Mouse (Mus musculus): ENCODE measurements around the gene Galnt7. TPM values are rescaled to one million over a fixed set of nuclear protein-coding genes. Genes with fewer than 3 reads are reported as not detected.

Gene Galnt7
- total and polyA plus RNA-seq, 2 experiments, result 0.61 to 2.0 TPM

GRCm38 (mm10) chr8:57628787-57629664 lies 23.8 kb downstream of the Galnt7 start:
- Histone ChIP-seq H3K27me3 (ENCODE audit: control insufficient read depth, insufficient read depth, low read length) (no peaks in the 10 kb centered on the region), H3K4me1 (ENCODE audit: control insufficient read depth, insufficient read depth, low read length) (no peaks in the 10 kb centered on the region), H3K9ac (ENCODE audit: low read depth, low read length) (no peak overlapping the region), H3K36me3 (ENCODE audit: control insufficient read depth, insufficient read depth, low read length) (no peaks in the 10 kb centered on the region), H3K79me2 (ENCODE audit: control insufficient read depth, insufficient read depth, low read length) (no peaks in the 10 kb centered on the region), H3K4me3 (ENCODE audit: insufficient read depth, low read depth, low read length) (no peak overlapping the region), H3K27ac (replicated peaks; ENCODE audit: insufficient read depth, low read depth, low read length) (no peak overlapping the region)
- WGBS, result 83% methylated on average over 6 of the region's 6 CpGs
- DNase-seq (ENCODE audit: extremely low read depth, low read depth, low spot score), result no peak
- TF ChIP-seq CTCF (IDR thresholded peaks at IDR 0.05; ENCODE audit: low read depth, low read length) (no peak), POLR2A (IDR thresholded peaks at IDR 0.05; ENCODE audit: extremely low read depth, insufficient read depth, low read length) (no peak)

GRCm38 (mm10) chr8:57627946-57628786 lies 24.7 kb downstream of the Galnt7 start:
- no peaks in the 10 kb centered on the region for H3K27me3 ChIP-seq (ENCODE audit: control insufficient read depth, insufficient read depth, low read length)
- H3K36me3 ChIP-seq (ENCODE audit: control insufficient read depth, insufficient read depth, low read length), result no peaks in the 10 kb centered on the region
- no peaks in the 10 kb centered on the region for H3K4me1 ChIP-seq (ENCODE audit: control insufficient read depth, insufficient read depth, low read length)
- no peak overlapping the region for H3K9ac ChIP-seq (ENCODE audit: low read depth, low read length)
- 79% methylated on average over 5 of the region's 5 CpGs for whole genome bisulfite sequencing
- no peak for DNase-seq (ENCODE audit: extremely low read depth, low read depth, low spot score)
- no peak for TF ChIP-seq CTCF (IDR thresholded peaks at IDR 0.05; ENCODE audit: low read depth, low read length)
- TF ChIP-seq POLR2A (IDR thresholded peaks at IDR 0.05; ENCODE audit: extremely low read depth, insufficient read depth, low read length), result no peak
- no peak overlapping the region for H3K4me3 ChIP-seq (ENCODE audit: insufficient read depth, low read depth, low read length)
- no peak overlapping the region for H3K27ac ChIP-seq (replicated peaks; ENCODE audit: insufficient read depth, low read depth, low read length)
- H3K79me2 ChIP-seq (ENCODE audit: control insufficient read depth, insufficient read depth, low read length), result no peaks in the 10 kb centered on the region

- Histone ChIP-seq H3K36me3 (ENCODE audit: control insufficient read depth, insufficient read depth, low read length) (no peaks in the 10 kb centered on the region), H3K27ac (replicated peaks; ENCODE audit: insufficient read depth, low read depth, low read length) (no peak overlapping the region), H3K79me2 (ENCODE audit: control insufficient read depth, insufficient read depth, low read length) (no peaks in the 10 kb centered on the region), H3K4me1 (ENCODE audit: control insufficient read depth, insufficient read depth, low read length) (no peaks in the 10 kb centered on the region), H3K27me3 (ENCODE audit: control insufficient read depth, insufficient read depth, low read length) (no peaks in the 10 kb centered on the region), H3K4me3 (ENCODE audit: insufficient read depth, low read depth, low read length) (no peak overlapping the region), H3K9ac (ENCODE audit: low read depth, low read length) (no peak overlapping the region)
- TF ChIP-seq POLR2A (IDR thresholded peaks at IDR 0.05; ENCODE audit: extremely low read depth, insufficient read depth, low read length), result no peak
- no peak for TF ChIP-seq CTCF (IDR thresholded peaks at IDR 0.05; ENCODE audit: low read depth, low read length)
- 88% methylated on average over 4 of the region's 4 CpGs for WGBS
- no peak for DNase-seq (ENCODE audit: extremely low read depth, low read depth, low spot score)
Observed at GRCm38 (mm10) chr8:57623955-57624354, 28.9 kb downstream of the Galnt7 start.

GRCm38 (mm10) chr8:57623051-57623450 lies 29.8 kb downstream of the Galnt7 start:
- TF ChIP-seq POLR2A (IDR thresholded peaks at IDR 0.05; ENCODE audit: extremely low read depth, insufficient read depth, low read length) (no peak), CTCF (IDR thresholded peaks at IDR 0.05; ENCODE audit: low read depth, low read length) (no peak)
- H3K79me2 ChIP-seq (ENCODE audit: control insufficient read depth, insufficient read depth, low read length), result no peaks in the 10 kb centered on the region
- H3K4me1 ChIP-seq (ENCODE audit: control insufficient read depth, insufficient read depth, low read length), result no peaks in the 10 kb centered on the region
- 97% methylated on average over 3 of the region's 3 CpGs for WGBS
- H3K9ac ChIP-seq (ENCODE audit: low read depth, low read length), result no peak overlapping the region
- H3K4me3 ChIP-seq (ENCODE audit: insufficient read depth, low read depth, low read length), result no peak overlapping the region
- DNase-seq (ENCODE audit: extremely low read depth, low read depth, low spot score), result no peak
- no peaks in the 10 kb centered on the region for H3K27me3 ChIP-seq (ENCODE audit: control insufficient read depth, insufficient read depth, low read length)
- no peak overlapping the region for H3K27ac ChIP-seq (replicated peaks; ENCODE audit: insufficient read depth, low read depth, low read length)
- H3K36me3 ChIP-seq (ENCODE audit: control insufficient read depth, insufficient read depth, low read length), result no peaks in the 10 kb centered on the region

GRCm38 (mm10) chr8:57616965-57617364 lies 35.9 kb downstream of the Galnt7 start:
- no peaks in the 10 kb centered on the region for H3K36me3 ChIP-seq (ENCODE audit: control insufficient read depth, insufficient read depth, low read length)
- TF ChIP-seq CTCF (IDR thresholded peaks at IDR 0.05; ENCODE audit: low read depth, low read length) (no peak), POLR2A (IDR thresholded peaks at IDR 0.05; ENCODE audit: extremely low read depth, insufficient read depth, low read length) (no peak)
- H3K27ac ChIP-seq (replicated peaks; ENCODE audit: insufficient read depth, low read depth, low read length), result no peak overlapping the region
- 86% methylated on average over 5 of the region's 5 CpGs for WGBS
- no peak for DNase-seq (ENCODE audit: extremely low read depth, low read depth, low spot score)
- no peaks in the 10 kb centered on the region for H3K27me3 ChIP-seq (ENCODE audit: control insufficient read depth, insufficient read depth, low read length)
- no peak overlapping the region for H3K9ac ChIP-seq (ENCODE audit: low read depth, low read length)
- H3K79me2 ChIP-seq (ENCODE audit: control insufficient read depth, insufficient read depth, low read length), result no peaks in the 10 kb centered on the region
- H3K4me1 ChIP-seq (ENCODE audit: control insufficient read depth, insufficient read depth, low read length), result no peaks in the 10 kb centered on the region
- no peak overlapping the region for H3K4me3 ChIP-seq (ENCODE audit: insufficient read depth, low read depth, low read length)
